Mouse (Mus musculus) intestine, embryonic 16.5 days (tissue): ENCODE measurements around the gene Pea15a. TPM values are rescaled to one million over a fixed set of nuclear protein-coding genes. Genes with fewer than 3 reads are reported as not detected.
A peak's percentile ranks its signal among the peaks of the same experiment; 100 is the strongest.
"Not testable (repeated sequence)": the region's sequence is repeated elsewhere in the genome, so short reads cannot be mapped to it uniquely, and the experiment has no call there.

ENCODE experiments used
- ATAC-seq: fragments of 200-750 bp; cut with Nextera tagmentation; 2 replicates; pipeline ENCODE4 v1.8.0; 2017; ENCODE audit warnings: moderate TSS enrichment, moderate library complexity
- H3K27ac ChIP-seq: fragments of 300-500 bp; sonication (generic); 2 replicates; pipeline ENCODE4 v1.5.1; 2014; ENCODE audit warnings: mild to moderate bottlenecking, low read length
- H3K27me3 ChIP-seq: fragments of 300-500 bp; sonication (generic); replicated peaks from 2 replicates; pipeline ENCODE4 v1.6.1; 2014; ENCODE audit warnings: low read length, control low read depth, mixed read lengths; ENCODE audit not compliant: control insufficient read depth, insufficient read depth
- H3K36me3 ChIP-seq: fragments of 300-500 bp; sonication (generic); 2 replicates; pipeline ENCODE4 v1.6.1; 2014; ENCODE audit warnings: low read length, control low read depth; ENCODE audit not compliant: control insufficient read depth, insufficient read depth
- H3K4me1 ChIP-seq: fragments of 300-500 bp; sonication (generic); 2 replicates; pipeline ENCODE4 v1.6.1; 2014; ENCODE audit warnings: low read length, control low read depth, mixed read lengths; ENCODE audit not compliant: control insufficient read depth, insufficient read depth
- H3K4me2 ChIP-seq: fragments of 300-500 bp; sonication (generic); 2 replicates; pipeline ENCODE4 v1.6.1; 2014; ENCODE audit warnings: low read depth, low read length, control low read depth
- H3K4me3 ChIP-seq: fragments of 300-500 bp; sonication (generic); 2 replicates; pipeline ENCODE4 v1.5.1; 2014; ENCODE audit warnings: mild to moderate bottlenecking, low read length
- H3K9ac ChIP-seq: fragments of 300-500 bp; sonication (generic); 2 replicates; pipeline ENCODE4 v1.6.1; 2014; ENCODE audit warnings: low read depth, low read length
- H3K9me3 ChIP-seq: fragments of 300-500 bp; sonication (generic); 2 replicates; pipeline ENCODE4 v1.6.1; 2016; ENCODE audit warnings: low read length, control low read depth; ENCODE audit not compliant: control insufficient read depth
- WGBS: fragments of 180-500 bp; shearing (Covaris S2); extraction: QIAGEN DNeasy Blood & Tissue Kit; methylation state at CpG from one replicate; pipeline ENCODE4 v1.1.7; 2014; 5-methylcytosine and 5-hydroxymethylcytosine counted together
- polyA plus RNA-seq: library from polyadenylated mRNA; unstranded; fragments of >200 nt; fragmentation: Nextera tagmentation; extraction: Ambion mirVana; gene quantifications from 2 replicates; pipeline ENCODE4 v1.2.1, GENCODE M21; 2015

Pea15a gene
- 80.2 and 81.3 TPM in 2 replicates for polyA plus RNA-seq

DNA sequence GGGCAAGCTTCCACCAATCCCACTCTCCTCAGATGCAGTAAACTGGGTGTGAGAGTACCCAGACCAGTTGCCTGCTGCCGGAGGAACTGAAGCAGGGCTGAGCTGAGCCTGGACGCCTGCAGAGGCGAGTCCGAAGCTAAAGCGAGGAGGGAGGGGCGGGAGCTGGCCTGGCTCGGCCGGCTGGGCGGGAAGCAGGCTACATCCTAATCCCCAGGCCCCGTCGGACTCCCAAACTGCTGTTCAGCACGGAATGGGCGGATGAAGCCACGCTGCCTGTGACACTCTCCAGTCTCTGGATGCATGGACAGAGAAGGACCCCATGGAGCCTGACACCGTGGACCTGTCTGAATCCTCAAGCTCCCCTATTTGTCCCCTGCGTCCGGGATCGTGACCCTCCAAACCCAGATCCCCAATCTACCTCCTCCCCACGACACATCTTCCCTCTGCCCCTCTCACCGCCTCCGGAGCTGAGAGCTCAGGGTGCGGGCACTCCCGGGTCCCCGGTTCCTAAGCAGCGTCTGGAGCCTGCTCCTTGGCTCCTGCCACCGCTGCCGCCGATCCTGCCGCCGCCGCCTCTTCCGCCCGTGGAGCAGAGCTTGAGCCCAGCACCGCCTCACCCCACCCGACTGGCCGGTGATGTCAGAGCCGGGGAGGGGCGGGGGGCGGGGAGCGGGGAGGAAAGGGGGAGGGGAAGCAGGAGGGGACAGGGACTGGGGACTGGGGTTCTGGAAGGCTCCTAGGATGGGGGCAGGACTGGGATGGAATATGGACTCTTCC lies at the start of gene Pea15a:
Pea15a (minus strand) TSS at position 664 of the 777 bp plus-strand sequence.
- Histone ChIP-seq H3K27me3 (no peaks in the 10 kb centered on the region), H3K9ac (peak within 1 kb of the TSS; percentile 87), H3K9me3 (no peaks in the 10 kb centered on the region), H3K4me1 (peaks cover 50% of the 10 kb centered on the region), H3K4me3 (peak within 1 kb of the TSS; percentile 74), H3K36me3 (no peaks in the 10 kb centered on the region), H3K27ac (peak within 1 kb of the TSS; percentile 88), H3K4me2 (peak within 1 kb of the TSS; percentile 80)
- peak; percentile 89 for ATAC-seq
- under 1% methylated on average over 35 of the region's 40 CpGs for WGBS

GRCm38 (mm10) chr1:172247679-172248078 lies 41.1 kb upstream of the Pea15a start:
- H3K4me1 ChIP-seq = no peaks in the 10 kb centered on the region
- WGBS = 51% methylated on average over 2 of the region's 2 CpGs
- no peak for ATAC-seq
- no peak overlapping the region for H3K9ac ChIP-seq
- H3K27ac ChIP-seq = no peak overlapping the region
- H3K4me3 ChIP-seq = no peak overlapping the region
- no peaks in the 10 kb centered on the region for H3K9me3 ChIP-seq
- H3K27me3 ChIP-seq = peaks cover 5% of the 10 kb centered on the region; the same call in 1 of the 2 replicates
- H3K36me3 ChIP-seq = no peaks in the 10 kb centered on the region
- no peak overlapping the region for H3K4me2 ChIP-seq

GRCm38 (mm10) chr1:172247216-172247615 lies 40.6 kb upstream of the Pea15a start:
- Histone ChIP-seq H3K4me3 (no peak overlapping the region), H3K36me3 (no peaks in the 10 kb centered on the region), H3K27ac (no peak overlapping the region), H3K4me2 (no peak overlapping the region), H3K9me3 (no peaks in the 10 kb centered on the region), H3K4me1 (no peaks in the 10 kb centered on the region), H3K27me3 (peaks cover 5% of the 10 kb centered on the region; the same call in 1 of the 2 replicates), H3K9ac (no peak overlapping the region)
- no peak for ATAC-seq
- 69% methylated on average over 4 of the region's 4 CpGs for WGBS

GRCm38 (mm10) chr1:172244645-172245044 lies 38.0 kb upstream of the Pea15a start:
- H3K9me3 ChIP-seq, H3K36me3 ChIP-seq, H3K4me1 ChIP-seq, H3K4me3 ChIP-seq, H3K27ac ChIP-seq, ATAC-seq, H3K27me3 ChIP-seq, H3K4me2 ChIP-seq, H3K9ac ChIP-seq: not testable (repeated sequence)
- WGBS = 42% methylated on average over 23 of the region's 23 CpGs

GRCm38 (mm10) chr1:172243547-172244205 lies 37.1 kb upstream of the Pea15a start:
- no peak for ATAC-seq

DNA sequence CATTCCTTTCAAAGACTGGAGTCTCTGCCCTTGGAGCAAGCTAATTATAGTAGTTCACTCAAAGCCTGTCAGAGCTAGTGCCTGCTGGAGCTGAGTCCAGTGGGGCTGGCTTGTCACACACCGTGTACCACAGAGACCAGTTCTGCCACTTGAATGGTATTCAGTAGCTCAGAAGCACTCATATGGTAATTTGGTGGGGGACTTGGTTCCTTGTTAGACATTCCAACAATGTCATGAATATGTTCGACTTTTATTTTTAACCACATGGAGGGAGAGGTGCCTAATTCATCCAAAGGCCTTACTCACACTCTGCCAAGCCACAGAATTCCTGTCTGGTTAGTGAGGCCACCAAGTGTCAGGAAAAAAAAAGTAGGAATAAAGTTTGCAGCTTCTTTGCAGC lies 35.8 kb upstream of the Pea15a start:
- no peaks in the 10 kb centered on the region for H3K4me1 ChIP-seq
- no peak for ATAC-seq
- H3K27me3 ChIP-seq = peaks cover 5% of the 10 kb centered on the region; the same call in 1 of the 2 replicates
- H3K4me2 ChIP-seq = no peak overlapping the region
- no peaks in the 10 kb centered on the region for H3K36me3 ChIP-seq
- no peak overlapping the region for H3K4me3 ChIP-seq
- H3K27ac ChIP-seq = no peak overlapping the region
- H3K9ac ChIP-seq = no peak overlapping the region
- H3K9me3 ChIP-seq = no peaks in the 10 kb centered on the region
- 50% methylated on average over 2 of the region's 2 CpGs for WGBS

More at GRCm38 (mm10) chr1:172243547-172244205, 37.1 kb upstream of the Pea15a start:
- 28% methylated on average over 16 of the region's 16 CpGs for WGBS
- H3K4me1 ChIP-seq = no peaks in the 10 kb centered on the region
- no peak overlapping the region; the same call in 1 of the 2 replicates for H3K4me2 ChIP-seq
- no peak overlapping the region for H3K4me3 ChIP-seq
- peaks cover 5% of the 10 kb centered on the region; the same call in 1 of the 2 replicates for H3K27me3 ChIP-seq
- no peaks in the 10 kb centered on the region for H3K36me3 ChIP-seq
- no peaks in the 10 kb centered on the region for H3K9me3 ChIP-seq
- H3K27ac ChIP-seq = no peak overlapping the region
- no peak overlapping the region for H3K9ac ChIP-seq

DNA sequence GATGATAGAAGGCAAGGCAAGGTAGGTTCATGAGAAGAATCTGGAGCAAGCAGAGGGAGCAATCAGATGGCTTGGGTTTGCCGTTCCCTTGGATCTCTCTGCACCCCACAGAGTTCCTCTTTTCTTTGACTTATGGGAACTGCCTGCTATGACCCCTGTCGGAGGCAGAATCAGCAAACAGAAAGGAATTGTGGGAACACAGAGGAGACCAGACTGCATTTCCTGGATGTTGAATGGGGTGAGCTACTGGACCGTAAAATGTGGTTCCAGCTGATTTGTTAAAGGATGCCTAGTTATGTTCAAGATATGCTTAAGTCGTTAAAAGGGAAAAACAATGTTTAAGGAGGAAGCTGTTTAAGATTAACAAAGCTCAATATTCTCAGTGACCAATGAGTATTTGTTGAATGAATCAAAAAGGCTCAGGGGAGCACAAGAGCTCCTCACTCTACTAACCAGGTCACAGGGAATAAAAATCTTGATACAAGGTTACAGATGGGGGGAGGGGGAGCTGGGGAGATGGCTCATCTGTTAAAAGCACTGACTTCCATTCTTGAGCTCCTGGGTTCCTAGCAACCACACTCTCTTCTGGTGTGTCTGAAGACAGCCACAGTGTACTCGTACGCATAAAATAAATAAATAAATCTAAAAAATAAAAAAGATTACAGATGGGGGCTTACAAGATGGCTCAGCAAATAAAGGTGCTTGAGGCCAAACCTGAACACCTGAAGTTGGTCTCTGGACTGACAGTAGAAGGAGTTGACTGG lies 34.5 kb upstream of the Pea15a start:
- peaks cover 5% of the 10 kb centered on the region; the same call in 1 of the 2 replicates for H3K27me3 ChIP-seq
- 62% methylated on average over 6 of the region's 6 CpGs for WGBS
- ATAC-seq = no peak
- H3K4me1 ChIP-seq = no peaks in the 10 kb centered on the region
- H3K9ac ChIP-seq = no peak overlapping the region
- H3K4me2 ChIP-seq = no peak overlapping the region
- H3K36me3 ChIP-seq = no peaks in the 10 kb centered on the region
- no peak overlapping the region for H3K27ac ChIP-seq
- no peaks in the 10 kb centered on the region for H3K9me3 ChIP-seq
- no peak overlapping the region for H3K4me3 ChIP-seq

DNA sequence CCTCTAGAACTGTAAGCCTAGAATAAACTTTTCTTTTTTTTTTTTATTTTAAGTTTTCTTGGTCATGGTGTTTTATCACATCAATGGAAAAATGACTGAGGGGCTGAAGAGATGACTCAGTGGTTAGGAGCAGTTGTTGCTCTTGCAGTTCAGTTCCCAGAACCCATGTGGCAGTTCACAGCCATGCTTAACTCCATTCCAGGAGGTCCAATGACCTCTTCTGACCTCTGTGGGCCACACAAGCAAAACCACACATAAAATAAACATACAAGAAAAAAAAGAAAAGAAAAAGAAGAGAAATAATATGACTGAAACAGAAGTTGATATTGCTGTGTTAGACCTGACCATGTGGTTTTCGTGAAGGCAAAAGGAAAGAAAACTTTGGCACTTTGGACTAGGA lies 22.6 kb upstream of the Pea15a start:
- Histone ChIP-seq H3K9me3 (no peaks in the 10 kb centered on the region), H3K27me3 (no peaks in the 10 kb centered on the region), H3K9ac (no peak overlapping the region), H3K27ac (no peak overlapping the region), H3K4me2 (no peak overlapping the region), H3K4me1 (no peaks in the 10 kb centered on the region), H3K36me3 (no peaks in the 10 kb centered on the region), H3K4me3 (no peak overlapping the region)
- no peak for ATAC-seq
- 92% methylated on average over 1 of the region's 1 CpGs for WGBS

GRCm38 (mm10) chr1:172228209-172228608 lies 21.6 kb upstream of the Pea15a start:
- H3K27ac ChIP-seq = no peak overlapping the region
- no peaks in the 10 kb centered on the region for H3K36me3 ChIP-seq
- H3K27me3 ChIP-seq = no peaks in the 10 kb centered on the region
- 80% methylated on average over 2 of the region's 2 CpGs for WGBS
- H3K4me2 ChIP-seq = no peak overlapping the region
- no peak overlapping the region for H3K4me3 ChIP-seq
- no peak for ATAC-seq
- H3K9ac ChIP-seq = no peak overlapping the region
- H3K9me3 ChIP-seq = no peaks in the 10 kb centered on the region
- H3K4me1 ChIP-seq = no peaks in the 10 kb centered on the region
